Mouse (Mus musculus) brain, embryonic 14.5 days (tissue): ENCODE measurements at regions not wholly inside any gene's neighbourhood (a gene's known extent, or its start where the extent isn't known, plus 50 kb on each side); places are given as distances from the start of the nearest gene placed in this dataset.

ENCODE experiments used
- CTCF ChIP-seq: fragments of 200-500 bp; IDR thresholded peaks from 2 replicates; pipeline ENCODE4 v1.5.1; 2012; ENCODE audit warnings: inconsistent platforms, mild to moderate bottlenecking, moderate library complexity, borderline replicate concordance; ENCODE audit not compliant: insufficient read depth, insufficient read length; ENCODE audit errors: extremely low read depth
- POLR2A ChIP-seq: fragments of 200-500 bp; IDR thresholded peaks from 2 replicates; pipeline ENCODE4 v1.6.1; 2012; ENCODE audit warnings: mild to moderate bottlenecking, inconsistent platforms, borderline replicate concordance; ENCODE audit not compliant: poor library complexity, insufficient read depth, insufficient read length, severe bottlenecking; ENCODE audit errors: extremely low read depth

GRCm38 (mm10) chr10:117498497-117498896, 118.7 kb upstream of the Cpsf6 start:
- TF ChIP-seq POLR2A: no peak
- no peak for TF ChIP-seq CTCF
